Mouse (Mus musculus) bone marrow, adult 2 months (tissue): ENCODE measurements around the gene Grik4.

Experiments
- CTCF ChIP-seq: fragments of 200-500 bp; IDR thresholded peaks from 2 replicates; pipeline ENCODE4 v1.5.1; 2011; ENCODE audit warnings: low read length, control low read depth; ENCODE audit not compliant: control insufficient read depth, insufficient read depth
- POLR2A ChIP-seq: fragments of 200-500 bp; IDR thresholded peaks from 2 replicates; pipeline ENCODE4 v1.6.1; 2011; ENCODE audit warnings: low read depth, mild to moderate bottlenecking, control low read depth, low read length, borderline replicate concordance; ENCODE audit not compliant: control insufficient read depth

GRCm38 (mm10) chr9:42652309-42652708 lies 292.0 kb downstream of the Grik4 start:
- no peak for TF ChIP-seq POLR2A
- TF ChIP-seq CTCF = no peak
